Mouse (Mus musculus): ENCODE data around the gene Zscan4e. TPM values are rescaled to one million over a fixed set of nuclear protein-coding genes. Genes with fewer than 3 reads are reported as not detected.
"Not testable (repeated sequence)": the region's sequence is repeated elsewhere in the genome, so short reads cannot be mapped to it uniquely, and the experiment has no call there.

The Zscan4e gene
- polyA plus RNA-seq (2012; ENCODE audit: insufficient read depth, insufficient read length, missing spikeins) = not detected in 2 replicates

GRCm38 (mm10) chr7:11310582-11310981 is at the start of gene Zscan4e:
Zscan4e (minus strand) TSS chr7:11310682.
- H3K4me1 ChIP-seq (ENCODE audit: control insufficient read depth, insufficient read depth, insufficient read length, low read length); H3K27ac ChIP-seq (replicated peaks; ENCODE audit: low read depth, low read length); H3K4me3 ChIP-seq (ENCODE audit: insufficient read depth, low read depth, low read length): not testable (repeated sequence)

Other genes starting within 250 kb of the Zscan4e start
- gene Zscan4-ps1, start 241.0 kb downstream of the Zscan4e start, polyA plus RNA-seq (2012; ENCODE audit: insufficient read depth, insufficient read length, missing spikeins) = not detected in 2 replicates
- not detected in 2 replicates for gene Zscan4d, start 144.5 kb downstream of the Zscan4e start, polyA plus RNA-seq (2012; ENCODE audit: insufficient read depth, insufficient read length, missing spikeins)
- not detected in 2 replicates for gene Zscan4f, start 87.2 kb upstream of the Zscan4e start, polyA plus RNA-seq (2012; ENCODE audit: insufficient read depth, insufficient read length, missing spikeins)
- not detected in 2 replicates for gene Zscan4-ps2, start 203.6 kb upstream of the Zscan4e start, polyA plus RNA-seq (2012; ENCODE audit: insufficient read depth, insufficient read length, missing spikeins)

Data from brown adipose tissue, adult 24 weeks (tissue).